Mouse (Mus musculus): Measurements from ENCODE around the gene Usp32. TPM values are rescaled to one million over a fixed set of nuclear protein-coding genes. Genes with fewer than 3 reads are reported as not detected.

Gene Usp32
- polyA plus RNA-seq, 1 experiment from 2014 or later, result 3.5 TPM

DNA sequence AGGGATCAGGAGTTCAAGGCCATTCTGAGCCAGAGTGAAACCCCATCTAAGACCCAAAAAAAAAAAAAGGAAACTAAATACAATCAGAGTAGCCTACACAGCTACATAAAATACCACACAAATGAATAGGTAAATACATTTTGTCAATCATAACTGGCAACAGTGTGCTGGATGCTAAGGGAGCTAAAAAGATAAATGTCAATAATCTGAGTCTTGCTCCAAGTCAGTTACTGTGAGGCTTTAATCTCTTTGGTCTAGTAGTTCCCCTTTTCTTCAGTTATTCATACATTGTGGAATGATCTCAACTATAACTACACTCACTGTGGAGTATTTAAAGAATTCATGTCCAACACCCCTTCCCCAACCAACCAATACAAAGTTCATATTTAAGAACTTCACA lies 30.0 kb downstream of the Usp32 start:
- H3K9me3 ChIP-seq (ENCODE audit: control insufficient read depth), result no peaks in the 10 kb centered on the region
- no peak overlapping the region for H3K27ac ChIP-seq (ENCODE audit: low read depth, low read length)
- ATAC-seq, result no peak
- no peak overlapping the region for H3K4me3 ChIP-seq (ENCODE audit: low read depth, low read length)
- H3K9ac ChIP-seq (ENCODE audit: low read depth, low read length), result no peak overlapping the region
- no peak for TF ChIP-seq CTCF (IDR thresholded peaks at IDR 0.05; ENCODE audit: low read depth)
- no peaks in the 10 kb centered on the region for H3K4me1 ChIP-seq (replicated peaks; ENCODE audit: control insufficient read depth, insufficient read depth, low read length)
- no peaks in the 10 kb centered on the region for H3K27me3 ChIP-seq (replicated peaks; ENCODE audit: control insufficient read depth, insufficient read depth, low read length)
- H3K36me3 ChIP-seq (ENCODE audit: control insufficient read depth, insufficient read depth), result peaks cover 6% of the 10 kb centered on the region; the same call in 1 of the 2 replicates
- H3K4me2 ChIP-seq (replicated peaks; ENCODE audit: low read depth), result no peak overlapping the region

DNA sequence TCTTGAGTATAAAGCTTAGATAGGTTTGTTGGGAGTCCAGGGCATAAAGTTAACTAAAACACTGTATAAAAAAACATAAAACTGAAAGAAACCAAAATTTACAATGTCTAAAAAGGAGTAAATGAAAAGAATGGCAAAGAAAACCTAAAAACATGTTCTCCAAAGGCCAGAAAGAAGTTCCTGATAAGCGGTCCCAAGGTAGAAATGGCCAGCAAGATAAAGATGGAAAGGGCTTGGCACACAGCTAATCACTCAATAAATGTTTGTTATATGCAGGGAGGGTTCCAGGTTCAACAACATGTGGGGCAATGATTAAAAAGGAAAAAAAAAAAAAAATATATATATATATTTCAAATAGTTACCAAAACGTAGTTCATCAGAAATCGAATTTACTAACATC lies 32.7 kb downstream of the Usp32 start:
- H3K9ac ChIP-seq (ENCODE audit: low read depth, low read length), result no peak overlapping the region
- 84% methylated on average over 3 of the region's 3 CpGs for WGBS
- H3K4me1 ChIP-seq (replicated peaks; ENCODE audit: control insufficient read depth, insufficient read depth, low read length), result no peaks in the 10 kb centered on the region
- no peak for TF ChIP-seq CTCF (IDR thresholded peaks at IDR 0.05; ENCODE audit: low read depth)
- no peak overlapping the region for H3K27ac ChIP-seq (ENCODE audit: low read depth, low read length)
- H3K9me3 ChIP-seq (ENCODE audit: control insufficient read depth), result no peaks in the 10 kb centered on the region
- no peaks in the 10 kb centered on the region for H3K27me3 ChIP-seq (replicated peaks; ENCODE audit: control insufficient read depth, insufficient read depth, low read length)
- no peak overlapping the region for H3K4me2 ChIP-seq (replicated peaks; ENCODE audit: low read depth)
- peaks cover 6% of the 10 kb centered on the region; the same call in 1 of the 2 replicates for H3K36me3 ChIP-seq (ENCODE audit: control insufficient read depth, insufficient read depth)
- no peak for ATAC-seq
- no peak overlapping the region for H3K4me3 ChIP-seq (ENCODE audit: low read depth, low read length)

DNA sequence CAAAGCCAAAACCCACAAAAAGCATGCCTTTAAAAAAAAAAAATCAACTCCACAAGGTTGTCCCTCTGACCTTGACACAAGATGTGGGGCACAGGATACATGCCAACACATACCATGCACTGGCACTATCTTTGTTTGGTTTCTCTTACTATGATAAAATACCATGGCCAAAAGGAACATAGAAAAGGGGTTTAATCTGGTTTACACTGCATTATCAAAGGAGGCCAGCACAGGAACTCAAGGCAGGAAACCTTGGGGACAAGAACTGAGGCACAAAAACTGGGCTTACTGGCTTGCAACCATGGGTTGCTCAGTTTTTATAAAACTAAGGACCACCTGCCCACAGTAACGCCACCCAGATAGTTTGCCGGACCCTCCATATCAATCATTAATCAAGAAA lies 34.1 kb downstream of the Usp32 start:
- 96% methylated on average over 2 of the region's 2 CpGs for WGBS
- no peak for ATAC-seq
- no peaks in the 10 kb centered on the region for H3K9me3 ChIP-seq (ENCODE audit: control insufficient read depth)
- H3K27me3 ChIP-seq (replicated peaks; ENCODE audit: control insufficient read depth, insufficient read depth, low read length), result no peaks in the 10 kb centered on the region
- H3K4me1 ChIP-seq (replicated peaks; ENCODE audit: control insufficient read depth, insufficient read depth, low read length), result no peaks in the 10 kb centered on the region
- 0 out of 2 replicates have a peak, but pooled peaks cover under 1% of the 10 kb centered on the region for H3K36me3 ChIP-seq (ENCODE audit: control insufficient read depth, insufficient read depth)
- TF ChIP-seq CTCF (IDR thresholded peaks at IDR 0.05; ENCODE audit: low read depth), result no peak
- H3K27ac ChIP-seq (ENCODE audit: low read depth, low read length), result no peak overlapping the region
- no peak overlapping the region for H3K4me3 ChIP-seq (ENCODE audit: low read depth, low read length)
- no peak overlapping the region for H3K4me2 ChIP-seq (replicated peaks; ENCODE audit: low read depth)
- H3K9ac ChIP-seq (ENCODE audit: low read depth, low read length), result no peak overlapping the region

DNA sequence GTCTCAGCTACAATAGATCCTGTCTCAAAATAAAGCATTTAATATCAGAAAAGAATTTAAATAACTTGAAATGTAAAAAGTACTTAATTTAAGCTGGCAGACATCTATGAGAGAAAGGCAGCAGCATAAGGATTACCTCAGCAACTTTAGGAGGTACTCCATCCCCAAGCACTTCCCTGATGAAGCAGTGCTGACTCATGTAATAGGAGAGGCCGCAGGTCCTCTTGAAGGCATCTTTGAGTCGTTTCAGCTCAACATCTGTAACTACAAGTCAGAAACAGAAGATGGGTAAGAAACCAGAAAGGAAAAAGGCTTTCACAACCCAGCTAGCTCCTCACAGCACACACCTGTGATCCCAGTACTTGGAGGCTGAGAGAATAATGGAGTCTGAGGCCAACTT lies 36.2 kb downstream of the Usp32 start:
- Histone ChIP-seq H3K27ac (ENCODE audit: low read depth, low read length) (no peak overlapping the region), H3K36me3 (ENCODE audit: control insufficient read depth, insufficient read depth) (no peaks in the 10 kb centered on the region), H3K9ac (ENCODE audit: low read depth, low read length) (no peak overlapping the region), H3K4me2 (replicated peaks; ENCODE audit: low read depth) (no peak overlapping the region), H3K9me3 (ENCODE audit: control insufficient read depth) (no peaks in the 10 kb centered on the region), H3K4me3 (ENCODE audit: low read depth, low read length) (no peak overlapping the region), H3K27me3 (replicated peaks; ENCODE audit: control insufficient read depth, insufficient read depth, low read length) (no peaks in the 10 kb centered on the region), H3K4me1 (replicated peaks; ENCODE audit: control insufficient read depth, insufficient read depth, low read length) (no peaks in the 10 kb centered on the region)
- no peak for TF ChIP-seq CTCF (IDR thresholded peaks at IDR 0.05; ENCODE audit: low read depth)
- WGBS, result 48% methylated on average over 2 of the region's 2 CpGs
- no peak for ATAC-seq

DNA sequence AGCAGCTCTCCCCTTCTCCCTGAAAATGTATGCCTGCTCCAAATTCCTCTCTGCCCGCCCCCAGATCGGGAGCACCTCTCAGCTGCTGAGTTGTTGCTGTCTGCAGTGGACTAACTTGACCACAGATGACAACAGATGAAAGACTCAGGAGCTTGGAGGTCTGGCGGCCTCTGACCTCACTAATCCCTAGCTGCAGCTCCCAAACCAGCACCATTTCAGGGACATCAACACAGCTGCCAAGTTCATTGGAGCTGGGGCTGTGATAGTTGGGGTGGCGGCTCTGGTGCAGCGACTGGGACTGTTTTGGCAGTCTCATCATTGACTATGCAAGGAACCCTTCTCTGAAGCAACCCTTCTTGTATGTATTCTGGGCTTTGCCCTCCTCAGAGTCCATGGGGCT lies 44.8 kb downstream of the Usp32 start:
- no peaks in the 10 kb centered on the region for H3K36me3 ChIP-seq (ENCODE audit: control insufficient read depth, insufficient read depth)
- ATAC-seq, result no peak

DNA sequence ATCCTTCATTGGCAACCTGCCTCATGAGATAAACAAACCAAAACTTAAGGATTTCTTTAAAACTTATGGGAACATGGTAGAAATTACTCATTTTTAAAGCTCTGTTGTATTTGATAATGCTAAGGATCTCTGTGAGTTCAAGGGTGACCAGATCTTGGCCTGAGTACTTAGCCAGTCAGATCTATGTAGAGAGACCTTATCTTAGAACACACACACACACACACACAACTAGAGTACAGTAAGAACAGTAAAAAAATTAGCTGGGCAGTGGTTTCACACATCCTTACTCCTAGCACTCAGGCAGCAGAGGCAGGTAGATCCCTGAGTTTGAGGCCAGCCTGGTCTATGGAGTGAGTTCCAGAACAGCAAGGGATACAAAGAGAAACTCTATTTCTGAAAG lies 53.7 kb downstream of the Usp32 start:
- no peak overlapping the region for H3K9ac ChIP-seq (ENCODE audit: low read depth, low read length)
- no peaks in the 10 kb centered on the region for H3K36me3 ChIP-seq (ENCODE audit: control insufficient read depth, insufficient read depth)
- H3K9me3 ChIP-seq (ENCODE audit: control insufficient read depth), result no peaks in the 10 kb centered on the region
- no peak overlapping the region for H3K27ac ChIP-seq (ENCODE audit: low read depth, low read length)
- no peak for TF ChIP-seq CTCF (IDR thresholded peaks at IDR 0.05; ENCODE audit: low read depth)
- no peaks in the 10 kb centered on the region for H3K4me1 ChIP-seq (replicated peaks; ENCODE audit: control insufficient read depth, insufficient read depth, low read length)
- H3K4me2 ChIP-seq (replicated peaks; ENCODE audit: low read depth), result no peak overlapping the region
- ATAC-seq, result no peak
- H3K4me3 ChIP-seq (ENCODE audit: low read depth, low read length), result no peak overlapping the region
- no peaks in the 10 kb centered on the region for H3K27me3 ChIP-seq (replicated peaks; ENCODE audit: control insufficient read depth, insufficient read depth, low read length)

More for the DNA sequence above, 44.8 kb downstream of the Usp32 start:
- H3K9ac ChIP-seq (ENCODE audit: low read depth, low read length), result no peak overlapping the region
- no peak overlapping the region for H3K4me2 ChIP-seq (replicated peaks; ENCODE audit: low read depth)
- H3K4me3 ChIP-seq (ENCODE audit: low read depth, low read length), result no peak overlapping the region
- TF ChIP-seq CTCF (IDR thresholded peaks at IDR 0.05; ENCODE audit: low read depth), result no peak
- H3K27me3 ChIP-seq (replicated peaks; ENCODE audit: control insufficient read depth, insufficient read depth, low read length), result no peaks in the 10 kb centered on the region
- H3K27ac ChIP-seq (ENCODE audit: low read depth, low read length), result no peak overlapping the region
- no peaks in the 10 kb centered on the region for H3K4me1 ChIP-seq (replicated peaks; ENCODE audit: control insufficient read depth, insufficient read depth, low read length)
- 78% methylated on average over 5 of the region's 5 CpGs for WGBS
- no peaks in the 10 kb centered on the region for H3K9me3 ChIP-seq (ENCODE audit: control insufficient read depth)

DNA sequence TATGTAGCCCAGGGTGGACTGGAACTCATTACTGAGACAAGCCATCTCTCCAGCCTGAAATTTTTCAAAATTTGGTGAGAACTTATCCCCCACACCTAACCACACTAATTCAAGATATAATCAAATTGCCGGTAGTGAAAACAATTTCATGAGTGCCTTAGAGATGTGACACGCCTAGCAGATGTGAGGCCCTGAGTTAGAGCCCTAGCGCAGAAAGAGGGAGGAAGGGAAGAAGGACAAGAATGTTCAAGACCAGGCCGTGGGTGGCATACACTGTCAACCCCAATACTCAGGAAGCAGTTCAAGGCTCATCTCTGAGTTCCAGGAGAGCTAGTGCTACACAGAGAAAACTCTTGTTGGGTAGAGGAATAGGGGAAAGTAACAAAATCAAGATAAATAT lies 72.1 kb downstream of the Usp32 start:
- Histone ChIP-seq H3K4me3 (ENCODE audit: low read depth, low read length) (no peak overlapping the region), H3K4me1 (replicated peaks; ENCODE audit: control insufficient read depth, insufficient read depth, low read length) (no peaks in the 10 kb centered on the region), H3K9me3 (ENCODE audit: control insufficient read depth) (no peaks in the 10 kb centered on the region), H3K4me2 (replicated peaks; ENCODE audit: low read depth) (no peak overlapping the region), H3K27me3 (replicated peaks; ENCODE audit: control insufficient read depth, insufficient read depth, low read length) (no peaks in the 10 kb centered on the region), H3K9ac (ENCODE audit: low read depth, low read length) (no peak overlapping the region), H3K27ac (ENCODE audit: low read depth, low read length) (no peak overlapping the region), H3K36me3 (ENCODE audit: control insufficient read depth, insufficient read depth) (no peaks in the 10 kb centered on the region; the same call in 1 of the 2 replicates)
- WGBS, result 94% methylated on average over 4 of the region's 4 CpGs
- ATAC-seq, result no peak
- no peak for TF ChIP-seq CTCF (IDR thresholded peaks at IDR 0.05; ENCODE audit: low read depth)

Measured in intestine, postnatal 0 days (tissue).